Mouse (Mus musculus): ENCODE results near the gene Nek2. TPM values are rescaled to one million over a fixed set of nuclear protein-coding genes. Genes with fewer than 3 reads are reported as not detected.

The Nek2 gene
- polyA plus RNA-seq (2012; ENCODE audit: insufficient read depth, insufficient read length, missing spikeins) = not detected in 2 replicates

- Histone ChIP-seq H3K27ac (replicated peaks; ENCODE audit: low read depth, low read length) (no peak within 1 kb of the TSS), H3K4me1 (ENCODE audit: control insufficient read depth, insufficient read depth, insufficient read length, low read length) (peaks cover 3% of the 10 kb centered on the region; the same call in 1 of the 2 replicates), H3K4me3 (ENCODE audit: insufficient read depth, low read depth, low read length) (peak within 1 kb of the TSS; percentile 61)
Measured at GRCm38 (mm10) chr1:191821326-191822091, at the start of gene Nek2. Gene Nek2, plus strand, starts transcription at chr1:191821444.

GRCm38 (mm10) chr1:191774106-191774505 is 47.1 kb upstream of the Nek2 start:
- no peak overlapping the region for H3K4me3 ChIP-seq (ENCODE audit: insufficient read depth, low read depth, low read length)
- H3K27ac ChIP-seq (replicated peaks; ENCODE audit: low read depth, low read length) = no peak overlapping the region
- no peaks in the 10 kb centered on the region for H3K4me1 ChIP-seq (ENCODE audit: control insufficient read depth, insufficient read depth, insufficient read length, low read length)

GRCm38 (mm10) chr1:191775116-191775515 is 46.1 kb upstream of the Nek2 start:
- Histone ChIP-seq H3K27ac (replicated peaks; ENCODE audit: low read depth, low read length) (no peak overlapping the region), H3K4me1 (ENCODE audit: control insufficient read depth, insufficient read depth, insufficient read length, low read length) (no peaks in the 10 kb centered on the region), H3K4me3 (ENCODE audit: insufficient read depth, low read depth, low read length) (no peak overlapping the region)

- no peaks in the 10 kb centered on the region for H3K4me1 ChIP-seq (ENCODE audit: control insufficient read depth, insufficient read depth, insufficient read length, low read length)
- H3K4me3 ChIP-seq (ENCODE audit: insufficient read depth, low read depth, low read length) = no peak overlapping the region
- H3K27ac ChIP-seq (replicated peaks; ENCODE audit: low read depth, low read length) = no peak overlapping the region
Measured at GRCm38 (mm10) chr1:191777521-191777920, 43.7 kb upstream of the Nek2 start.

- H3K4me3 ChIP-seq (ENCODE audit: insufficient read depth, low read depth, low read length) = no peak overlapping the region
- no peaks in the 10 kb centered on the region for H3K4me1 ChIP-seq (ENCODE audit: control insufficient read depth, insufficient read depth, insufficient read length, low read length)
- H3K27ac ChIP-seq (replicated peaks; ENCODE audit: low read depth, low read length) = no peak overlapping the region
Measured at GRCm38 (mm10) chr1:191780470-191780869, 40.8 kb upstream of the Nek2 start.

- Histone ChIP-seq H3K4me3 (ENCODE audit: insufficient read depth, low read depth, low read length) (no peak overlapping the region), H3K4me1 (ENCODE audit: control insufficient read depth, insufficient read depth, insufficient read length, low read length) (no peaks in the 10 kb centered on the region), H3K27ac (replicated peaks; ENCODE audit: low read depth, low read length) (no peak overlapping the region)
Measured at GRCm38 (mm10) chr1:191785108-191785507, 36.1 kb upstream of the Nek2 start.

DNA sequence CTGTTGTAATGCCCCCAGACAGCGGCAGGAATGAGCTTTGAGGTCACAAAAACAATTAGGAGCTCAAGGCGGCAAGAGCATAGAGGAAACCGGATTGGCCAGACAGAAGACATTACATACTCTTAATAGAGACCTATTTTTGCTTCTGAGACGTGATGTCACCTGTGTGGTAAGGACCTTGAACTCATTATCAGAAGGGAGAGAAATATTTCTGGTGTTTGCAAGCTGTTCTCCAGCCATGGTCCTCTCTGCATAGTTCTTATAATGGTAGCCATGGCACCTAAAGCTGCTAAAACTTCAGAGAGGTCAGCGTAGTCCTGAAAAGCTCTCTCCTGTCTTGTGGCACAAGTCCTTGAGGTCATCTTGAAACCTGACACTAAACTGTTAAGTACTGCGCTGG is 35.0 kb upstream of the Nek2 start:
- no peak overlapping the region for H3K4me3 ChIP-seq (ENCODE audit: insufficient read depth, low read depth, low read length)
- no peak overlapping the region for H3K27ac ChIP-seq (replicated peaks; ENCODE audit: low read depth, low read length)
- H3K4me1 ChIP-seq (ENCODE audit: control insufficient read depth, insufficient read depth, insufficient read length, low read length) = no peaks in the 10 kb centered on the region

DNA sequence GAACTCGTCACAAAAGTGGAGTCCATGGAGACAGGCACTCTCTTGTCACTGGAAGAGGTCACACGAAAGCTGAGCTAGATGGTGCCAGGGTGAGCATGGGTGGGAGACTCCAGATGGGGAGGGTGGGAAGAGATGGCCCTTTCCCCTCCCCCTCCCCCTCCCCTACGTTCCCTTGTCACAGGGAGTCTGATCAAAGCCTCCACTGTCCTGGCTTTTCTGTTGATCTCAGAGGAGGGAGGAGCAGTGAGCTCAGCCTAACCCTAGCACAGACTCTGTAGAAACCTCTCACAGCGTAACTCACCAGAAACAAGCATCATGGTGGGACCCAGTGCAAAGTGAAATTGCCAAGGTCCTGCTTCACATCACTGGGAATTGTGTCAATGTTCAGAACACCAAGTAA is 33.9 kb upstream of the Nek2 start:
- no peak overlapping the region for H3K27ac ChIP-seq (replicated peaks; ENCODE audit: low read depth, low read length)
- no peak overlapping the region for H3K4me3 ChIP-seq (ENCODE audit: insufficient read depth, low read depth, low read length)
- H3K4me1 ChIP-seq (ENCODE audit: control insufficient read depth, insufficient read depth, insufficient read length, low read length) = no peaks in the 10 kb centered on the region

DNA sequence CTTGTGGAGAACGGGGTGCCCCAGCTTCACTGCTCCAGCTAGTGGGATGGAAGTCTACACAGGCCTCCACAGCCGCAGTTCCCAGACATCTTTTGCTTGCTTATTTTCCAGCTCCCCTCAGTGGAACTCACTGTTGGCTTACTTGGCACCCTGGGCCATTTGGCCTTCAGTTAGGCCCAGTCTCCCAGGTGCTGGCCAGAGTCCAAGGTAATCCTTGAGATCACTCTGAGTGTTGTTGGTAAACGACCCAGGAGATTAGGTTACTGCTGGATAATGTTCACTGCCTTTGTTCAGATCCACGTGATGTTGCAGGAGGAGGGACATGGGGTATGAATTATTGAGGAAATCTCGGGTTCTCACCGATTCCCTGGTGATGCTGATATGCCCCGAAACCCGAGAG is 28.3 kb upstream of the Nek2 start:
- H3K4me3 ChIP-seq (ENCODE audit: insufficient read depth, low read depth, low read length) = no peak overlapping the region
- H3K27ac ChIP-seq (replicated peaks; ENCODE audit: low read depth, low read length) = no peak overlapping the region
- H3K4me1 ChIP-seq (ENCODE audit: control insufficient read depth, insufficient read depth, insufficient read length, low read length) = peaks cover 6% of the 10 kb centered on the region; the same call in 1 of the 2 replicates

- H3K4me1 ChIP-seq (ENCODE audit: control insufficient read depth, insufficient read depth, insufficient read length, low read length) = peaks cover 6% of the 10 kb centered on the region; the same call in 1 of the 2 replicates
- no peak overlapping the region for H3K4me3 ChIP-seq (ENCODE audit: insufficient read depth, low read depth, low read length)
- no peak overlapping the region for H3K27ac ChIP-seq (replicated peaks; ENCODE audit: low read depth, low read length)
Measured at GRCm38 (mm10) chr1:191793888-191794532, 27.2 kb upstream of the Nek2 start.

- peaks cover 6% of the 10 kb centered on the region; the same call in 1 of the 2 replicates for H3K4me1 ChIP-seq (ENCODE audit: control insufficient read depth, insufficient read depth, insufficient read length, low read length)
Measured at GRCm38 (mm10) chr1:191796238-191796896, 24.9 kb upstream of the Nek2 start.

DNA sequence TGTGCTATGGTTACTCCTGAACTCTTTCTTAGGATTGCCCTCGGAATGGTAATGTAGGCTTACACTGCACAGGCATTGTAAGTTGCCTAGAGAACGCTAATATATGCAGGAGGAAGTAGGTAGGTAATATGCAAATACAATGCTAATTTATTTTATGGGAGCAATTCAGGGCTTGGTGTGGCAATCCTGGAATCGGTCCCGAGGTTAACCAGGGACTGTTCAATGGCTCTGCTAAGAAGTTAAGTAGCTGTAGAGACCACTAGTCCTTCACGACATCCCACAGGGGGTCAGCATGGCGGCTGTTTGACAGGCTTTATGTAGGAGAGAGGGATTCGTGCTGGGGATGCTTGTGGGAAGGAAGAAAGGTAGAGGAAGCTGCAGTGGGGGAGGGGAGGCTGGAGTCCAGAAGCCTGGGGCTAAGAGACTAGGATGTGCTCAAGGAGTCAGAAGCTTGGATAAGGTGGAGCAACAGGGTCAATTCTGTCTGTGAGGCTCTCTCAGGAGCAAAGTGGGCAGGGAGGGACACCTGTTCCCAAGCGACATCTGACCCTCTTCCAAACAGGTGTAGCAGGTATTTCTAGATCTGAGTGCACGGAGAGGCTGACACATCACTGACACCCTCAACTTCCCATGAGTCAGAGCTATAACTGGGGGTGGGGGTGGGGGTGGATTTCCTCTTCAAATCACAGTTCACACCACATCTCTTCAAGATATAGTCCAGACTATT is 19.0 kb upstream of the Nek2 start:
- peak overlapping the region; percentile 28; the same call in 1 of the 2 replicates for H3K27ac ChIP-seq (replicated peaks; ENCODE audit: low read depth, low read length)
- H3K4me3 ChIP-seq (ENCODE audit: insufficient read depth, low read depth, low read length) = no peak overlapping the region
- peaks cover 10% of the 10 kb centered on the region for H3K4me1 ChIP-seq (ENCODE audit: control insufficient read depth, insufficient read depth, insufficient read length, low read length)

More at GRCm38 (mm10) chr1:191796238-191796896, 24.9 kb upstream of the Nek2 start:
- Histone ChIP-seq H3K4me3 (ENCODE audit: insufficient read depth, low read depth, low read length) (no peak overlapping the region), H3K27ac (replicated peaks; ENCODE audit: low read depth, low read length) (no peak overlapping the region)

- Histone ChIP-seq H3K27ac (replicated peaks; ENCODE audit: low read depth, low read length) (peak overlapping the region; percentile 66), H3K4me3 (ENCODE audit: insufficient read depth, low read depth, low read length) (no peak overlapping the region), H3K4me1 (ENCODE audit: control insufficient read depth, insufficient read depth, insufficient read length, low read length) (peaks cover 10% of the 10 kb centered on the region)
Measured at GRCm38 (mm10) chr1:191802820-191803655, 18.2 kb upstream of the Nek2 start.

DNA sequence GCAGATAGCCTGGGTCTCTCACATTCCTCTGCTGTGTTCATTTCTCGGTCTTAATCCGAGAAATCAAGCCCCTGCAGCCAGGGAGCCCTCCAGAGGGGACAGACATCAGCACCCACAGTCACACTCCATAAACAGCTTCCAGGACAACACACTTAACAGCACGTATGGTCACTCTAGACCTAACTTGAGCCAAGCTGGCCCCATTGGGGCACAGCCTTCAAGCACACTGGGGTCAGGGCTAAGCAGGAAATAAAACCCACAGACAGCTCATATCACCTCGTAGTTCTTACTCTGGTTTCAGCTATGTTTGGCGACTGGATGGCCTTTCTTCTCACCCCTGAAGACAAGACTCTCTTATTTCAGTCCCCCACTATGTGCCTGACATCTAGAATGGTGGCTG is 16.5 kb upstream of the Nek2 start:
- Histone ChIP-seq H3K27ac (replicated peaks; ENCODE audit: low read depth, low read length) (no peak overlapping the region), H3K4me1 (ENCODE audit: control insufficient read depth, insufficient read depth, insufficient read length, low read length) (peaks cover 10% of the 10 kb centered on the region), H3K4me3 (ENCODE audit: insufficient read depth, low read depth, low read length) (no peak overlapping the region)
